Mouse (Mus musculus): ENCODE measurements around the gene Polr3h. TPM values are rescaled to one million over a fixed set of nuclear protein-coding genes. Genes with fewer than 3 reads are reported as not detected.
"Not testable (repeated sequence)": the region's sequence is repeated elsewhere in the genome, so short reads cannot be mapped to it uniquely, and the experiment has no call there.

Gene Polr3h
- polyA plus RNA-seq, 1 experiment from 2014 or later, result 108 TPM

GRCm38 (mm10) chr15:81924933-81925332 is 1.1 kb downstream of the Polr3h start:
- no peak for DNase-seq (ENCODE audit: low spot score)
- no peaks in the 10 kb centered on the region for H3K9me3 ChIP-seq
- no peaks in the 10 kb centered on the region for H3K27me3 ChIP-seq (ENCODE audit: insufficient read depth, poor library complexity, severe bottlenecking)
- peaks cover 20% of the 10 kb centered on the region for H3K4me1 ChIP-seq
- H3K27ac ChIP-seq, result no peak overlapping the region
- peak overlapping the region; percentile 75 for H3K4me3 ChIP-seq
- H3K36me3 ChIP-seq, result peaks cover 6% of the 10 kb centered on the region
- 75% methylated on average over 11 of the region's 11 CpGs for WGBS

DNA sequence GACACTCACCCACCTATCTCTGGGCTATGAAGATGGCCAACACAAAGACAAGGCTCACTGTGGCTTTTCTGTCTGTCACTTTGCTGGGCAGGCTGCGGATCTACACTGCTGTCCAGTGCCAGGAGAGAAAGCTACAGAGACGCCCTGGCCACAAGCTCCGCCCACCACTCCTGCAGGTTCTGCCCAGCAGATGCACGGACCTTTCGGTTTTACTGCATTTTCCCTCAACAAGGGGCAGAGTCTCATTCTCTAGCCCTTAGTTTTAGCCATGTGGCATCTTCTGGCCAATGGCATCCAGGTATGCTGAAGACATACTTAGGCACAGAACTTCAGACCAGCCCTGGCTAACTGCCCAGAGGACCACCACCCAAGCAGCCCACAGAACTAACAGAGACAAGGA is 4.8 kb downstream of the Polr3h start:
- Histone ChIP-seq H3K27me3 (ENCODE audit: insufficient read depth, poor library complexity, severe bottlenecking) (no peaks in the 10 kb centered on the region), H3K4me3 (no peak overlapping the region), H3K27ac (no peak overlapping the region), H3K36me3 (peaks cover 20% of the 10 kb centered on the region), H3K4me1 (peaks cover 15% of the 10 kb centered on the region), H3K9me3 (no peaks in the 10 kb centered on the region)
- no peak for DNase-seq (ENCODE audit: low spot score)
- 70% methylated on average over 5 of the region's 5 CpGs for WGBS

- H3K27ac ChIP-seq, result no peak overlapping the region
- peaks cover 25% of the 10 kb centered on the region for H3K36me3 ChIP-seq
- WGBS, result 89% methylated on average over 10 of the region's 10 CpGs
- no peak for DNase-seq (ENCODE audit: low spot score)
- peaks cover 14% of the 10 kb centered on the region for H3K4me1 ChIP-seq
- H3K4me3 ChIP-seq, result no peak overlapping the region
- no peaks in the 10 kb centered on the region for H3K9me3 ChIP-seq
- no peaks in the 10 kb centered on the region for H3K27me3 ChIP-seq (ENCODE audit: insufficient read depth, poor library complexity, severe bottlenecking)
Measured at GRCm38 (mm10) chr15:81920546-81921217, 5.4 kb downstream of the Polr3h start.

- WGBS, result 79% methylated on average over 5 of the region's 5 CpGs
- Histone ChIP-seq H3K27ac (no peak overlapping the region), H3K9me3 (no peaks in the 10 kb centered on the region), H3K4me3 (no peak overlapping the region), H3K27me3 (ENCODE audit: insufficient read depth, poor library complexity, severe bottlenecking) (no peaks in the 10 kb centered on the region), H3K36me3 (peaks cover 42% of the 10 kb centered on the region), H3K4me1 (peaks cover 3% of the 10 kb centered on the region; the same call in 1 of the 2 replicates)
- DNase-seq (ENCODE audit: low spot score), result no peak
Measured at GRCm38 (mm10) chr15:81919062-81919461, 7.0 kb downstream of the Polr3h start.

- WGBS, result 57% methylated on average over 6 of the region's 6 CpGs
- no peak overlapping the region for H3K27ac ChIP-seq
- H3K27me3 ChIP-seq (ENCODE audit: insufficient read depth, poor library complexity, severe bottlenecking), result no peaks in the 10 kb centered on the region
- peaks cover 3% of the 10 kb centered on the region; the same call in 1 of the 2 replicates for H3K4me1 ChIP-seq
- peaks cover 51% of the 10 kb centered on the region for H3K36me3 ChIP-seq
- no peaks in the 10 kb centered on the region for H3K9me3 ChIP-seq
- no peak overlapping the region for H3K4me3 ChIP-seq
- DNase-seq (ENCODE audit: low spot score), result peak; percentile 88
Measured at GRCm38 (mm10) chr15:81917621-81918463, 8.2 kb downstream of the Polr3h start.

- DNase-seq (ENCODE audit: low spot score), result no peak
- Histone ChIP-seq H3K27ac (no peak overlapping the region), H3K4me1 (peaks cover 5% of the 10 kb centered on the region; the same call in 1 of the 2 replicates), H3K36me3 (peaks cover 54% of the 10 kb centered on the region), H3K9me3 (no peaks in the 10 kb centered on the region), H3K27me3 (ENCODE audit: insufficient read depth, poor library complexity, severe bottlenecking) (no peaks in the 10 kb centered on the region), H3K4me3 (no peak overlapping the region)
- 87% methylated on average over 12 of the region's 12 CpGs for WGBS
Measured at GRCm38 (mm10) chr15:81917201-81917600, 8.8 kb downstream of the Polr3h start.

- no peak for DNase-seq (ENCODE audit: low spot score)
- Histone ChIP-seq H3K36me3 (peaks cover 68% of the 10 kb centered on the region), H3K4me1 (peaks cover 6% of the 10 kb centered on the region; the same call in 1 of the 2 replicates), H3K27me3 (ENCODE audit: insufficient read depth, poor library complexity, severe bottlenecking) (no peaks in the 10 kb centered on the region), H3K4me3 (no peak overlapping the region), H3K27ac (no peak overlapping the region), H3K9me3 (no peaks in the 10 kb centered on the region)
- 75% methylated on average over 5 of the region's 5 CpGs for WGBS
Measured at GRCm38 (mm10) chr15:81915663-81916062, 10.4 kb downstream of the Polr3h start.

- peaks cover 6% of the 10 kb centered on the region; the same call in 1 of the 2 replicates for H3K4me1 ChIP-seq
- H3K27me3 ChIP-seq (ENCODE audit: insufficient read depth, poor library complexity, severe bottlenecking), result no peaks in the 10 kb centered on the region
- H3K9me3 ChIP-seq, result no peaks in the 10 kb centered on the region
- no peak for DNase-seq (ENCODE audit: low spot score)
- H3K4me3 ChIP-seq, result no peak overlapping the region
- peaks cover 78% of the 10 kb centered on the region for H3K36me3 ChIP-seq
- WGBS, result 70% methylated on average over 5 of the region's 5 CpGs
- no peak overlapping the region for H3K27ac ChIP-seq
Measured at GRCm38 (mm10) chr15:81914668-81915067, 11.4 kb downstream of the Polr3h start.

DNA sequence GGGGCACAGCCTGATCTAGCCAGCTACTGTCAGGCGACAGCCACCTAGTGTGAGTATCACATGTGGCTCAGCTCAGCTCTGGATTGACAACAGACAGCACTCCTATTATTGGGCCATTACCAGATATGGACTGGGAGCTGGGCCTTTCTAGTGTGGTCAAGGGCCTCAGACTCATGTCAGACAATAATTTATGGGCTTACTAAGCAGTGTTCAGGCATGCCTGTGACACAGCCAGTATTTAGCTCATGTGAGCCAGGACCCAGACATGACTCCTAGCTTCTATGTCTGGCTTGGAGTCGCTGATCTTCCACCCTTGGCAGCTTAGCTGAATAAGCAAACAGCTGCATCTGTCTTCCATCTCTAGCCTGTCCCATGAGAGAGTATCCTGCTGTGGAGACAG is 13.5 kb downstream of the Polr3h start:
- no peak for DNase-seq (ENCODE audit: low spot score)
- Histone ChIP-seq H3K27ac (no peak overlapping the region), H3K36me3 (peaks cover 99% of the 10 kb centered on the region), H3K27me3 (ENCODE audit: insufficient read depth, poor library complexity, severe bottlenecking) (no peaks in the 10 kb centered on the region), H3K4me3 (no peak overlapping the region), H3K4me1 (0 out of 2 replicates have a peak, but pooled peaks cover 6% of the 10 kb centered on the region), H3K9me3 (no peaks in the 10 kb centered on the region)
- WGBS, result 67% methylated on average over 2 of the region's 2 CpGs

- WGBS, result 84% methylated on average over 4 of the region's 4 CpGs
- not testable (repeated sequence) for H3K4me3 ChIP-seq; DNase-seq (ENCODE audit: low spot score); H3K27me3 ChIP-seq (ENCODE audit: insufficient read depth, poor library complexity, severe bottlenecking); H3K4me1 ChIP-seq; H3K9me3 ChIP-seq; H3K27ac ChIP-seq
- peaks cover 99% of the 10 kb centered on the region for H3K36me3 ChIP-seq
Measured at GRCm38 (mm10) chr15:81908767-81909166, 17.3 kb downstream of the Polr3h start.

GRCm38 (mm10) chr15:81907953-81908352 is 18.1 kb downstream of the Polr3h start:
- H3K27me3 ChIP-seq (ENCODE audit: insufficient read depth, poor library complexity, severe bottlenecking), result no peaks in the 10 kb centered on the region
- 0 out of 2 replicates have a peak, but pooled peaks cover 2% of the 10 kb centered on the region for H3K4me1 ChIP-seq
- H3K4me3 ChIP-seq, result no peak overlapping the region
- H3K36me3 ChIP-seq, result peaks cover 99% of the 10 kb centered on the region
- DNase-seq (ENCODE audit: low spot score), result no peak
- WGBS, result 90% methylated on average over 8 of the region's 8 CpGs
- no peaks in the 10 kb centered on the region for H3K9me3 ChIP-seq
- no peak overlapping the region for H3K27ac ChIP-seq

GRCm38 (mm10) chr15:81904939-81905338 is 21.1 kb downstream of the Polr3h start:
- no peaks in the 10 kb centered on the region for H3K9me3 ChIP-seq
- H3K4me1 ChIP-seq, result no peaks in the 10 kb centered on the region
- peaks cover 98% of the 10 kb centered on the region for H3K36me3 ChIP-seq
- no peak overlapping the region for H3K4me3 ChIP-seq
- H3K27ac ChIP-seq, result no peak overlapping the region
- 35% methylated on average over 2 of the region's 2 CpGs for WGBS
- H3K27me3 ChIP-seq (ENCODE audit: insufficient read depth, poor library complexity, severe bottlenecking), result no peaks in the 10 kb centered on the region
- DNase-seq (ENCODE audit: low spot score), result no peak

DNA sequence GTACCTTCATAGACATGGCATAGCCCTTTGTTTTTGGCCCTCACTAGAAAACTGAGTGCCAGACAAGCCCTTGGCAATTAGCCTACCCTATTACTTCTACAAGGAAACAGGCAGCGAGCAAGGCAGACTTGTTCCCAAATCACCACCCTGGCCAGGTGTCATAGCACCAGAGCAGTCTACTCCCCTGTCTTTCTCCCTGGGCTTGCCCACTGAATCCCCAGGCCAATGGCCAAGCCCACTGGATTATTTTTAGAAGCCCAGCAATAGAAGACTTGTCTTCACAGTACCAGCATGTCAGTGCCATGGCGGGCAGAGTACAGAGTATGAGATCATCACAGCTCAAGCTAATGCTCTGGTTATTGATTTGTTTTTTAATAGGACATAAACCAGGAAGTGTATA is 27.3 kb downstream of the Polr3h start:
- Histone ChIP-seq H3K4me3 (no peak overlapping the region), H3K36me3 (peaks cover 92% of the 10 kb centered on the region), H3K27me3 (ENCODE audit: insufficient read depth, poor library complexity, severe bottlenecking) (no peaks in the 10 kb centered on the region), H3K9me3 (no peaks in the 10 kb centered on the region), H3K27ac (no peak overlapping the region), H3K4me1 (no peaks in the 10 kb centered on the region)
- DNase-seq (ENCODE audit: low spot score), result no peak
- WGBS, result 85% methylated on average over 2 of the region's 2 CpGs
